Mouse (Mus musculus) forebrain, embryonic 16.5 days (tissue): ENCODE results near the gene Syne1. TPM values are rescaled to one million over a fixed set of nuclear protein-coding genes. Genes with fewer than 3 reads are reported as not detected.
"Not testable (repeated sequence)": the region's sequence is repeated elsewhere in the genome, so short reads cannot be mapped to it uniquely, and the experiment has no call there.

Experiments
- ATAC-seq: fragments of 200-750 bp; cut with Nextera tagmentation; 2 replicates; pipeline ENCODE4 v1.8.0; 2017; ENCODE audit warnings: mild to moderate bottlenecking, moderate library complexity
- H3K27ac ChIP-seq: fragments of 300-500 bp; sonication (generic); 2 replicates; pipeline ENCODE4 v1.5.1; 2014; ENCODE audit warnings: low read length, control low read depth
- H3K27me3 ChIP-seq: fragments of 300-500 bp; sonication (generic); replicated peaks from 2 replicates; pipeline ENCODE4 v1.6.1; 2014; ENCODE audit warnings: low read length; ENCODE audit not compliant: control insufficient read depth, insufficient read depth
- H3K36me3 ChIP-seq: fragments of 300-500 bp; sonication (generic); 2 replicates; pipeline ENCODE4 v1.6.1; 2014; ENCODE audit not compliant: control insufficient read depth, insufficient read depth
- H3K4me1 ChIP-seq: fragments of 300-500 bp; sonication (generic); replicated peaks from 2 replicates; pipeline ENCODE4 v1.6.1; 2014; ENCODE audit warnings: low read length; ENCODE audit not compliant: control insufficient read depth, insufficient read depth
- H3K4me2 ChIP-seq: fragments of 300-500 bp; sonication (generic); 2 replicates; pipeline ENCODE4 v1.6.1; 2014; ENCODE audit warnings: mild to moderate bottlenecking, low read length, control low read depth
- H3K4me3 ChIP-seq: fragments of 300-500 bp; sonication (generic); replicated peaks from 2 replicates; pipeline ENCODE4 v1.5.1; 2014; ENCODE audit warnings: mild to moderate bottlenecking, low read length, control low read depth
- H3K9ac ChIP-seq: fragments of 300-500 bp; sonication (generic); replicated peaks from 2 replicates; pipeline ENCODE4 v1.6.1; 2014; ENCODE audit warnings: low read depth, low read length, control low read depth
- H3K9me3 ChIP-seq: fragments of 300-500 bp; sonication (generic); 2 replicates; pipeline ENCODE4 v1.6.1; 2016; ENCODE audit warnings: low read length; ENCODE audit not compliant: control insufficient read depth
- WGBS: fragments of 180-500 bp; shearing (Covaris S2); extraction: QIAGEN DNeasy Blood & Tissue Kit; methylation state at CpG from one replicate; pipeline ENCODE4 v1.1.7; 2014; 5-methylcytosine and 5-hydroxymethylcytosine counted together
- polyA plus RNA-seq: library from polyadenylated mRNA; unstranded; fragments of >200 nt; fragmentation: Nextera tagmentation; extraction: Ambion mirVana; gene quantifications from 2 replicates; pipeline ENCODE4 v1.2.1, GENCODE M21; 2015

Syne1 gene
- polyA plus RNA-seq, 1 experiment from 2014 or later, result 7.5 TPM

- 35% methylated on average over 2 of the region's 2 CpGs for WGBS
- Histone ChIP-seq H3K4me1 (0 out of 2 replicates have a peak, but pooled peaks cover 2% of the 10 kb centered on the region), H3K9me3 (no peaks in the 10 kb centered on the region), H3K27me3 (no peaks in the 10 kb centered on the region), H3K36me3 (no peaks in the 10 kb centered on the region), H3K9ac (no peak overlapping the region), H3K27ac (no peak overlapping the region), H3K4me3 (no peak overlapping the region), H3K4me2 (no peak overlapping the region)
- no peak for ATAC-seq
Measured at GRCm38 (mm10) chr10:5507478-5507877, 43.8 kb downstream of the Syne1 start.

- no peaks in the 10 kb centered on the region for H3K27me3 ChIP-seq
- H3K27ac ChIP-seq, result no peak overlapping the region
- H3K4me2 ChIP-seq, result no peak overlapping the region
- WGBS, result 75% methylated on average over 3 of the region's 3 CpGs
- no peaks in the 10 kb centered on the region for H3K36me3 ChIP-seq
- H3K9ac ChIP-seq, result no peak overlapping the region
- ATAC-seq, result no peak
- H3K4me1 ChIP-seq, result 0 out of 2 replicates have a peak, but pooled peaks cover 2% of the 10 kb centered on the region
- no peaks in the 10 kb centered on the region for H3K9me3 ChIP-seq
- no peak overlapping the region for H3K4me3 ChIP-seq
Measured at GRCm38 (mm10) chr10:5504761-5505160, 46.5 kb downstream of the Syne1 start.

GRCm38 (mm10) chr10:5503909-5504308 lies 47.4 kb downstream of the Syne1 start:
- Histone ChIP-seq H3K4me1 (0 out of 2 replicates have a peak, but pooled peaks cover 2% of the 10 kb centered on the region), H3K27me3 (no peaks in the 10 kb centered on the region), H3K36me3 (no peaks in the 10 kb centered on the region), H3K4me3 (no peak overlapping the region), H3K9ac (no peak overlapping the region), H3K9me3 (no peaks in the 10 kb centered on the region), H3K4me2 (no peak overlapping the region), H3K27ac (no peak overlapping the region)
- no peak for ATAC-seq
- WGBS, result 87% methylated on average over 3 of the region's 3 CpGs

GRCm38 (mm10) chr10:5499684-5500369 lies 51.5 kb downstream of the Syne1 start:
- H3K9ac ChIP-seq, H3K4me1 ChIP-seq, H3K4me2 ChIP-seq, H3K27me3 ChIP-seq, H3K4me3 ChIP-seq, H3K36me3 ChIP-seq, H3K27ac ChIP-seq, ATAC-seq, H3K9me3 ChIP-seq: not testable (repeated sequence)
- 69% methylated on average over 6 of the region's 6 CpGs for WGBS

- no peak for ATAC-seq
- no peaks in the 10 kb centered on the region for H3K27me3 ChIP-seq
- WGBS, result 79% methylated on average over 2 of the region's 2 CpGs
- no peaks in the 10 kb centered on the region for H3K4me1 ChIP-seq
- no peak overlapping the region for H3K4me3 ChIP-seq
- H3K4me2 ChIP-seq, result no peak overlapping the region
- H3K27ac ChIP-seq, result no peak overlapping the region
- H3K9ac ChIP-seq, result no peak overlapping the region
- H3K9me3 ChIP-seq, result no peaks in the 10 kb centered on the region
- H3K36me3 ChIP-seq, result no peaks in the 10 kb centered on the region
Measured at GRCm38 (mm10) chr10:5497859-5498258, 53.4 kb downstream of the Syne1 start.

- Histone ChIP-seq H3K9me3 (no peaks in the 10 kb centered on the region), H3K4me3 (no peak overlapping the region), H3K27me3 (no peaks in the 10 kb centered on the region), H3K4me2 (no peak overlapping the region), H3K4me1 (no peaks in the 10 kb centered on the region), H3K27ac (no peak overlapping the region), H3K9ac (no peak overlapping the region), H3K36me3 (no peaks in the 10 kb centered on the region)
- no peak for ATAC-seq
- 85% methylated on average over 9 of the region's 9 CpGs for WGBS
Measured at GRCm38 (mm10) chr10:5491050-5491449, 60.2 kb downstream of the Syne1 start.

GRCm38 (mm10) chr10:5490029-5490428 lies 61.3 kb downstream of the Syne1 start:
- ATAC-seq, result no peak
- Histone ChIP-seq H3K4me2 (no peak overlapping the region), H3K4me3 (no peak overlapping the region), H3K27ac (no peak overlapping the region), H3K4me1 (no peaks in the 10 kb centered on the region), H3K9ac (no peak overlapping the region), H3K27me3 (no peaks in the 10 kb centered on the region), H3K9me3 (no peaks in the 10 kb centered on the region), H3K36me3 (no peaks in the 10 kb centered on the region)
- 62% methylated on average over 6 of the region's 6 CpGs for WGBS

GRCm38 (mm10) chr10:5488097-5488496 lies 63.2 kb downstream of the Syne1 start:
- Histone ChIP-seq H3K27me3 (no peaks in the 10 kb centered on the region), H3K4me1 (no peaks in the 10 kb centered on the region), H3K27ac (no peak overlapping the region), H3K4me2 (no peak overlapping the region), H3K4me3 (no peak overlapping the region), H3K36me3 (no peaks in the 10 kb centered on the region), H3K9me3 (no peaks in the 10 kb centered on the region), H3K9ac (no peak overlapping the region)
- WGBS, result 58% methylated on average over 5 of the region's 5 CpGs
- no peak for ATAC-seq

- no peaks in the 10 kb centered on the region for H3K27me3 ChIP-seq
- H3K4me1 ChIP-seq, result no peaks in the 10 kb centered on the region
- no peaks in the 10 kb centered on the region for H3K36me3 ChIP-seq
- WGBS, result 84% methylated on average over 9 of the region's 9 CpGs
- H3K9ac ChIP-seq, result no peak overlapping the region
- H3K4me3 ChIP-seq, result no peak overlapping the region
- no peaks in the 10 kb centered on the region for H3K9me3 ChIP-seq
- H3K27ac ChIP-seq, result no peak overlapping the region
- H3K4me2 ChIP-seq, result no peak overlapping the region
- no peak for ATAC-seq
Measured at GRCm38 (mm10) chr10:5480552-5481550, 70.4 kb downstream of the Syne1 start.
